ENCODE assay signal across 15 mouse cellular contexts in genomic region chr16:41938258-41938657, GRCm38 (mm10).
A peak's percentile ranks its signal among the peaks of the same experiment; 100 is the strongest.
DNase-seq lines count a peak whose midpoint lies in the region; ATAC-seq and TF ChIP-seq lines count a peak whose summit lies in the region.
"Had no signal": no experiment of that assay in that cellular context is flagged by ENCODE, and none has a peak within 500 bp of the region (broad histone marks: within the 10 kb centered on the region; RNA-seq: fewer than 3 reads in every experiment).

No protein-coding gene starts in this region.

- no peak overlapping the region for H3K4me2 ChIP-seq in midbrain, embryonic 16.5 days (ENCODE audit: low read length)
- H3K4me2 ChIP-seq: hindbrain, embryonic 14.5 days; neural tube, embryonic 15.5 days had no signal

- no peaks in the 10 kb centered on the region for H3K27me3 ChIP-seq in midbrain, embryonic 16.5 days (ENCODE audit: control insufficient read depth, insufficient read depth, low read depth, low read length)
- H3K27me3 ChIP-seq: neural tube, embryonic 15.5 days had no signal

- H3K9ac ChIP-seq in midbrain, embryonic 16.5 days (ENCODE audit: low read depth, low read length) = no peak overlapping the region
- H3K9ac ChIP-seq: hindbrain, embryonic 14.5 days; neural tube, embryonic 15.5 days had no signal

- DNase-seq in cerebellum, adult 11-12 months = peak; percentile 63
- no peak for DNase-seq in cerebellum, postnatal 4 days (ENCODE audit: low spot score in 2 of 2)
- peak; percentile 63 for DNase-seq in right cerebral cortex, adult 18-20 months
- no peak for DNase-seq in right cerebral cortex, postnatal 14 days
- peak in 1 of 2 experiments; percentile 43 for DNase-seq in left cerebral cortex, adult 2 months (ENCODE audit: extremely low spot score in 1 of 2, low spot score in 2 of 2)
- DNase-seq in embryo, embryonic 10.5 days (ENCODE audit: low spot score) = no peak
- no peak for DNase-seq in adrenal gland, postnatal 25 days
- DNase-seq: gastrocnemius, adult 2 months; heart, adult 18-20 months; kidney, adult 11 months had no signal

- 93% methylated on average over 5 of the region's 5 CpGs for WGBS in midbrain, embryonic 16.5 days

- intact Hi-C loops in left cerebral cortex, adult 2 months (cut with DNase I) = loop anchor here (2.0 to 10.0 kb wide), 3 partner anchors 59 to 403 kb away; no protein-coding TSS in a partner anchor

- TF ChIP-seq CTCF in left cerebral cortex, adult 2 months (IDR thresholded peaks at IDR 0.05) = no peak

- H3K4me1 ChIP-seq in midbrain, embryonic 16.5 days (ENCODE audit: control insufficient read depth, insufficient read depth, low read length) = no peaks in the 10 kb centered on the region
- H3K4me1 ChIP-seq: embryonic facial prominence, embryonic 10.5 days; neural tube, embryonic 15.5 days had no signal

- peak overlapping the region; percentile 82 for H3K27ac ChIP-seq in left cerebral cortex, adult 2 months
- H3K27ac ChIP-seq in midbrain, embryonic 16.5 days (ENCODE audit: low read length) = no peak overlapping the region
- H3K27ac ChIP-seq: embryonic facial prominence, embryonic 10.5 days; gastrocnemius, adult 2 months; hindbrain, embryonic 14.5 days; neural tube, embryonic 15.5 days had no signal

- H3K4me3 ChIP-seq in left cerebral cortex, adult 2 months = no peak overlapping the region
- no peak overlapping the region for H3K4me3 ChIP-seq in midbrain, embryonic 16.5 days (ENCODE audit: low read depth, low read length)
- H3K4me3 ChIP-seq: embryonic facial prominence, embryonic 10.5 days; gastrocnemius, adult 2 months; neural tube, embryonic 15.5 days had no signal

- no peaks in the 10 kb centered on the region for H3K36me3 ChIP-seq in midbrain, embryonic 16.5 days (ENCODE audit: control insufficient read depth, insufficient read depth, low read length)
- H3K36me3 ChIP-seq: embryonic facial prominence, embryonic 10.5 days; neural tube, embryonic 15.5 days had no signal

- H3K9me3 ChIP-seq in midbrain, embryonic 16.5 days (replicated peaks; ENCODE audit: control insufficient read depth, low read length, poor library complexity, severe bottlenecking) = no peaks in the 10 kb centered on the region
- H3K9me3 ChIP-seq: embryonic facial prominence, embryonic 10.5 days; neural tube, embryonic 15.5 days had no signal

- no peak for ATAC-seq in midbrain, embryonic 16.5 days
- ATAC-seq: Patski had no signal

Comparison
In these comparisons a context has a peak if more than half of its experiments do, and no peak if none do; other contexts are left out.
1. DNase-seq: peak in cerebellum, adult 11-12 months (single experiment) and right cerebral cortex, adult 18-20 months (single experiment); none in cerebellum, postnatal 4 days (0 of 2), right cerebral cortex, postnatal 14 days (single experiment), embryo, embryonic 10.5 days (single experiment) and adrenal gland, postnatal 25 days (single experiment).